Comparison of ENCODE assay signal across 25 mouse cellular contexts in genomic region chr17:83061843-83062242, GRCm38 (mm10).
DNase-seq lines count a peak whose midpoint lies in the region; ATAC-seq lines count a peak whose summit lies in the region.
"Had no signal": no experiment of that assay in that cellular context is flagged by ENCODE, and none has a peak within 500 bp of the region (broad histone marks: within the 10 kb centered on the region; RNA-seq: fewer than 3 reads in every experiment).

No protein-coding gene starts in this region.

- peaks cover 7% of the 10 kb centered on the region for H3K4me1 ChIP-seq in limb, embryonic 10.5 days
- no peaks in the 10 kb centered on the region for H3K4me1 ChIP-seq in hindbrain, embryonic 14.5 days (replicated peaks; ENCODE audit: control insufficient read depth, insufficient read depth, low read length)
- H3K4me1 ChIP-seq: embryonic facial prominence, embryonic 12.5 days; hindbrain, embryonic 12.5 days had no signal

- H3K36me3 ChIP-seq in limb, embryonic 10.5 days, result no peaks in the 10 kb centered on the region
- no peaks in the 10 kb centered on the region for H3K36me3 ChIP-seq in hindbrain, embryonic 14.5 days (replicated peaks; ENCODE audit: control insufficient read depth, insufficient read depth)
- H3K36me3 ChIP-seq: embryonic facial prominence, embryonic 12.5 days; forebrain, embryonic 12.5 days; G1E; hindbrain, embryonic 12.5 days had no signal

- H3K4me2 ChIP-seq in hindbrain, embryonic 14.5 days (replicated peaks), result no peak overlapping the region
- H3K4me2 ChIP-seq: embryonic facial prominence, embryonic 12.5 days; forebrain, embryonic 12.5 days; hindbrain, embryonic 12.5 days had no signal

- ATAC-seq in hindbrain, embryonic 14.5 days (ENCODE audit: low FRiP score), result no peak
- ATAC-seq: activated CD4-positive, CD25-positive, alpha-beta regulatory T cell, adult 4 months; CD4-positive, CD25-positive, alpha-beta regulatory T cell, adult 4 months; forebrain, embryonic 16.5 days; hindbrain, postnatal 0 days; Patski had no signal

- WGBS in limb, embryonic 10.5 days, result 44% methylated on average over 6 of the region's 6 CpGs
- 57% methylated on average over 6 of the region's 6 CpGs for WGBS in hindbrain, embryonic 14.5 days

- H3K9me3 ChIP-seq in limb, embryonic 10.5 days (replicated peaks), result no peaks in the 10 kb centered on the region
- H3K9me3 ChIP-seq in hindbrain, embryonic 14.5 days (ENCODE audit: control insufficient read depth, low read length), result no peaks in the 10 kb centered on the region
- H3K9me3 ChIP-seq: embryonic facial prominence, embryonic 12.5 days; forebrain, embryonic 12.5 days; hindbrain, embryonic 12.5 days had no signal

- no peak overlapping the region for H3K4me3 ChIP-seq in limb, embryonic 10.5 days
- no peak overlapping the region for H3K4me3 ChIP-seq in hindbrain, embryonic 14.5 days (replicated peaks; ENCODE audit: low read length)
- H3K4me3 ChIP-seq: embryonic facial prominence, embryonic 12.5 days; forebrain, embryonic 12.5 days; hindbrain, embryonic 12.5 days had no signal

- no peak overlapping the region for H3K9ac ChIP-seq in hindbrain, embryonic 14.5 days
- H3K9ac ChIP-seq: embryonic facial prominence, embryonic 12.5 days; forebrain, embryonic 12.5 days; hindbrain, embryonic 12.5 days had no signal

- no peak overlapping the region for H3K27ac ChIP-seq in limb, embryonic 10.5 days
- H3K27ac ChIP-seq in hindbrain, embryonic 14.5 days, result no peak overlapping the region
- H3K27ac ChIP-seq: embryonic facial prominence, embryonic 12.5 days; forebrain, embryonic 12.5 days; hindbrain, embryonic 12.5 days; hindbrain, postnatal 0 days had no signal

- H3K27me3 ChIP-seq in limb, embryonic 10.5 days (ENCODE audit: low read depth, poor library complexity, severe bottlenecking), result peaks cover 33% of the 10 kb centered on the region
- no peaks in the 10 kb centered on the region for H3K27me3 ChIP-seq in hindbrain, embryonic 14.5 days (ENCODE audit: control insufficient read depth, insufficient read depth, low read length)
- H3K27me3 ChIP-seq: embryonic facial prominence, embryonic 12.5 days; forebrain, embryonic 12.5 days; Patski had no signal

- peak; percentile 35 for DNase-seq in embryo, embryonic 10 days (ENCODE audit: low spot score)
- DNase-seq in embryo, embryonic 9.5 days (ENCODE audit: extremely low spot score), result no peak
- peak; percentile 50 for DNase-seq in embryo, embryonic 11 days
- DNase-seq in limb, embryonic 10.5 days (ENCODE audit: low spot score), result peak; percentile 50
- DNase-seq in mesoderm, embryonic 11.5 days (ENCODE audit: low read depth, low spot score), result peak; percentile 61
- no peak for DNase-seq in thymus, postnatal 36 days
- DNase-seq in hindbrain, embryonic 14.5 days (ENCODE audit: low spot score), result no peak
- no peak for DNase-seq in ovary, adult 18-20 months (ENCODE audit: low spot score)
- DNase-seq: adrenal gland, postnatal 14 days; B cell, adult 2 months; cerebellum, adult 2 months; cerebellum, postnatal 10 days; gastrocnemius, postnatal 36 days; heart, adult 11 months; heart, postnatal 10 days; heart, postnatal 4 days had no signal

Comparison
In these comparisons a context has a peak if more than half of its experiments do, and no peak if none do; other contexts are left out.
1. DNase-seq: peak in embryo, embryonic 10 days (single experiment), embryo, embryonic 11 days (single experiment), limb, embryonic 10.5 days (single experiment) and mesoderm, embryonic 11.5 days (single experiment); none in embryo, embryonic 9.5 days (single experiment), thymus, postnatal 36 days (0 of 2), hindbrain, embryonic 14.5 days (single experiment) and ovary, adult 18-20 months (single experiment).